Mouse (Mus musculus) hindbrain, embryonic 12.5 days (tissue): ENCODE measurements at regions not wholly inside any gene's neighbourhood (a gene's known extent, or its start where the extent isn't known, plus 50 kb on each side); places are given as distances from the start of the nearest gene placed in this dataset.

Source experiments
- ATAC-seq: fragments of 200-750 bp; cut with Nextera tagmentation; 2 replicates; pipeline ENCODE4 v1.8.0; 2017; ENCODE audit warnings: moderate TSS enrichment; ENCODE audit not compliant: low FRiP score
- H3K27ac ChIP-seq: fragments of 300-500 bp; sonication (generic); 2 replicates; pipeline ENCODE4 v1.5.1; 2016; ENCODE audit warnings: mild to moderate bottlenecking
- H3K27me3 ChIP-seq: fragments of 300-500 bp; sonication (generic); 2 replicates; pipeline ENCODE4 v1.6.1; 2016; ENCODE audit warnings: mild to moderate bottlenecking
- H3K36me3 ChIP-seq: fragments of 300-500 bp; sonication (generic); 2 replicates; pipeline ENCODE4 v1.6.1; 2016; ENCODE audit warnings: mild to moderate bottlenecking
- H3K4me1 ChIP-seq: fragments of 300-500 bp; sonication (generic); 2 replicates; pipeline ENCODE4 v1.6.1; 2016
- H3K4me2 ChIP-seq: fragments of 300-500 bp; sonication (generic); replicated peaks from 2 replicates; pipeline ENCODE4 v1.6.1; 2016; ENCODE audit warnings: mild to moderate bottlenecking
- H3K4me3 ChIP-seq: fragments of 300-500 bp; sonication (generic); 2 replicates; pipeline ENCODE4 v1.5.1; 2016; ENCODE audit warnings: mild to moderate bottlenecking
- H3K9ac ChIP-seq: fragments of 300-500 bp; sonication (generic); 2 replicates; pipeline ENCODE4 v1.6.1; 2016; ENCODE audit warnings: mild to moderate bottlenecking, moderate library complexity
- H3K9me3 ChIP-seq: fragments of 300-500 bp; sonication (generic); replicated peaks from 2 replicates; pipeline ENCODE4 v1.6.1; 2016; ENCODE audit warnings: mild to moderate bottlenecking
- WGBS: fragments of 180-500 bp; shearing (Covaris S2); methylation state at CpG from one replicate; pipeline ENCODE4 v1.1.7; 2016; 5-methylcytosine and 5-hydroxymethylcytosine counted together

DNA sequence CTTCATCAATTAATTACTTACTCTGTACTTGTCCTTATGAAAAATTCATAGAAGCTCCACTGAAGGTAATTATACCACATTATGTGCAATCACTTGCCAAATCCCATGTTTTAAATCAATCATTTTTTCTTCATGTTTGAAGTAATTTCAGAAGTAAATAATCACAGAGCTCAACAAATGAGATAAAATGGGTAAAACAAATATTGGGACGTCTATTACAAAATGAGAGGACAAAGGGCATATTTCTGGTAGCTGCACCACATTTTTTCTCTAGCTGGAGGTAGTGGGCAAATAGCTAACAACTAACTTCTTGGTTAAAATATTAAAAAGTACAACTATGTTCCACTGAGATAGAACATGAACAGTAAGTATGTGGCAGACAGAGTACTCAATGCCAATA is 681.3 kb upstream of the Pot1a start:
- H3K27ac ChIP-seq = no peak overlapping the region
- no peaks in the 10 kb centered on the region for H3K27me3 ChIP-seq
- no peak overlapping the region for H3K4me2 ChIP-seq
- WGBS = 77% methylated on average over 1 of the region's 1 CpGs
- no peaks in the 10 kb centered on the region for H3K4me1 ChIP-seq
- H3K9me3 ChIP-seq = no peaks in the 10 kb centered on the region
- H3K36me3 ChIP-seq = no peaks in the 10 kb centered on the region
- H3K4me3 ChIP-seq = no peak overlapping the region
- ATAC-seq = no peak
- H3K9ac ChIP-seq = no peak overlapping the region

DNA sequence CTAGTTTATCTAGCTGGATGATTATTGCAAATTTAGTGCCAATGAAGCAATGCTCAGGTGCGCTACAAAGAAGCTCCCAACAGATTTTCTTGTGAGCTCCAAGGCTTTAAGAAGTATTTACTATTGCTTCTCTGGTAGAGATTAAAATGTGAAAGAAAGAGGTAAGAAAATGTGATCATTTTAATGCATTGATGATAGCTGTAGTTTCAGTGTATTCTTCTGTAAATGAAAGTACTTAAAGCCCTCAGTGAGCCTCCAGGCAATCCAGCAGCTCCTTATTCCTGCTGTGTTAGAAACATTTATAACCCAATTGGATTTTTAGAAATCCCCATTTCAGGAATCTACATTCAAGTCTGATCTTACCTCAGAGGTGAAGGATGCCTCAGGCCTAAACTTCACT is 675.4 kb upstream of the Pot1a start:
- no peaks in the 10 kb centered on the region for H3K4me1 ChIP-seq
- WGBS = 90% methylated on average over 1 of the region's 1 CpGs
- no peak overlapping the region for H3K27ac ChIP-seq

DNA sequence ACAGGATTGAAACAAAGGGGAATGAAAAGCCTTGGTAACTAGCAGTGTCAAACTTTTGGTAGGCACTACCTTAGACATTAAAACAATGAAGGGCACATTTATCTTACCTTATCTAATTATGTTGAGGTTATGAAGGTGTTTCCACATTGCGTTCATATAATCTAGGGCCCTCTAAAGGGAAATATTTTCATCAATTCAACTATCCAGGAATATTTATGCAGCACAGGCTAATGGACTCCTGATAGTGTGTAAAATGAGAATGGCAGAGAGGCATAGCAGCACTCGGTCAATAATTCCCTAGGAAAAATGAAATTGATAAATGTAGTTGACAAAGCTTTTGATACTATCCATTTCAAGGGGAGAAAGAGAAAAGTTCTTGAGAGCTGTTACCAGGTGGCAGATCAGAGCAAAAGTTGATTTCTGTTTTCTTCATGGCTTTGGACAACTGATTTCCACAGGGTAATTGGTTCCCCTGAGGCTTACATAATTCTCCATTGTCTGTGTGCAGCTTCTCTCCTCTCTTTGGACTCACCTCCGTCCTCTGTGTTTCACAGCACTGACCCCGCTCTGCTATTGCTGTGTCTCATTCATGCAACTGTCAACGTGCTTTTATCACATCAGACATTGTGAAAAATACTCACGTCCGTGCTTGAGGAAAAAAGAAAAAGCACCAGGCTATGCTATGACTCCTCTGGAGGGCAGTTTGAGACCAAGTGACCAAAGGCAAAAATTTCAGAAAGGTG is 632.3 kb upstream of the Pot1a start:
- H3K27me3 ChIP-seq = no peaks in the 10 kb centered on the region
- H3K4me2 ChIP-seq = no peak overlapping the region
- no peaks in the 10 kb centered on the region for H3K9me3 ChIP-seq
- ATAC-seq = peak; percentile 69
- H3K9ac ChIP-seq = no peak overlapping the region
- H3K27ac ChIP-seq = peak overlapping the region; percentile 13; the same call in 1 of the 2 replicates
- H3K4me3 ChIP-seq = no peak overlapping the region
- H3K36me3 ChIP-seq = no peaks in the 10 kb centered on the region
- 30% methylated on average over 7 of the region's 7 CpGs for WGBS
- H3K4me1 ChIP-seq = peaks cover 8% of the 10 kb centered on the region; the same call in 1 of the 2 replicates

More for the DNA sequence above, 675.4 kb upstream of the Pot1a start:
- Histone ChIP-seq H3K9ac (no peak overlapping the region), H3K9me3 (no peaks in the 10 kb centered on the region), H3K4me3 (no peak overlapping the region), H3K4me2 (no peak overlapping the region), H3K36me3 (no peaks in the 10 kb centered on the region), H3K27me3 (no peaks in the 10 kb centered on the region)
- ATAC-seq = no peak

DNA sequence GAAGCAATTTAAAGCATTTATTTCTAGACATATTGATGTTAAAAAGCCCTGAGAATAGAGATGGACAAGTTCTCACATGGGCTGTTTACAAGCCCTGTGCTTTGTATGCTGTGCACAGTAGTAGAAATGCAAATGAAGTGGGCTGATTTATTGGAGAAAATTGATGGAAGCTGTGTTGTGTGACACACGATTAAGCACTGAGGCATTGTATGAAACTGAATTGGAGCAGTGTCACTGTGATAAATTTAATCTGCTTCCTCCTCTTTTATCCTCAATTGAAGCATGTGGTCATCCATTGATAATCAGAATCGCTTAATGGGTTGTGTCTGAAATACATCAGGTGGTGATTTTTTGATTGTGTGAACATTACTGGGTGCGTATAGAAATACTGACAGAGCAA is 631.4 kb upstream of the Pot1a start:
- 43% methylated on average over 3 of the region's 3 CpGs for WGBS
- Histone ChIP-seq H3K4me1 (peaks cover 8% of the 10 kb centered on the region; the same call in 1 of the 2 replicates), H3K4me2 (no peak overlapping the region), H3K9me3 (no peaks in the 10 kb centered on the region), H3K4me3 (no peak overlapping the region), H3K36me3 (no peaks in the 10 kb centered on the region), H3K9ac (no peak overlapping the region), H3K27ac (no peak overlapping the region), H3K27me3 (no peaks in the 10 kb centered on the region)
- peak; percentile 91 for ATAC-seq
